Mouse (Mus musculus): Measurements from ENCODE around the gene 2010300C02Rik. TPM values are rescaled to one million over a fixed set of nuclear protein-coding genes. Genes with fewer than 3 reads are reported as not detected.

2010300C02Rik gene
- polyA plus RNA-seq, 1 experiment = 142 TPM

DNA sequence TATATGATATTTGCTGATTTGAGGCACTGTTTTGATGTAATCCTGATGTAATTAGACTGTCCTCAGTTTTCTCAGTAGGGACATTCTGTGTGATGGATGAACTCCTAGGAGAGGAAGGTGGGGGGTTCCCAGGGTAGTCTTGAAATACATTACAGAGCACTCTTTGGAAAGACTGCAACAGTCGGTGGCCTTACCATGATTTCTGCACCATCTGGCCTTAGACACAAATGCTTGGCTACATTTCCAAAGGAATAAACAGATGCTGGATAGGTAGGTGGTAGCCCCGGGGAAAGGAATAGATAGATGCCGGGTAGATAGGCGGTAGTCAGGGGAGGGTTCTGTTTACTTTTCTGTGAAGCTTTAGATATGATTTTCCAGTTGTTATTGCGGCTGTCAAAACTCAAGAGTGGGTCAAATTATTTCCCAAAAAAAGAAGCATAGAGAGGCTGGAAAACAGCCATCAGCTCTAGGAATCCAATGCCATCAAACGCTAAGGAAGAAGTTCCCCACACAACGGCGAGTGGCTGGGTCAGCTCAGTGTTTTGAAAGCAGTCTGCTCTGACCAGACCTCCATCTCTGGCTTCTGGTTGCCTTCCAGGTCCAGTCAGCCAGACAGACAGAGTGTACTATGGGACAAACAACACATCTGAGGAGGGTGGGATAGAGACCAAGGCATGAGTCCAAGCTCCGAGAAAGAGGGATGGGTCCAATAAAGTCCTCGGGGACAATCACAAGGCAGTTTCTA, 147.2 kb downstream of the 2010300C02Rik start:
- H3K27ac ChIP-seq (ENCODE audit: insufficient read depth, low read length) = no peak overlapping the region
- H3K4me3 ChIP-seq (ENCODE audit: insufficient read depth, low read length) = no peak overlapping the region
- TF ChIP-seq CTCF (IDR thresholded peaks at IDR 0.05; ENCODE audit: extremely low read depth, insufficient read depth, low read length) (no peak), POLR2A (IDR thresholded peaks at IDR 0.05; ENCODE audit: extremely low read depth, insufficient read depth, low read length) (no peak)
- no peaks in the 10 kb centered on the region for H3K4me1 ChIP-seq (ENCODE audit: control insufficient read depth, insufficient read depth, low read length)

DNA sequence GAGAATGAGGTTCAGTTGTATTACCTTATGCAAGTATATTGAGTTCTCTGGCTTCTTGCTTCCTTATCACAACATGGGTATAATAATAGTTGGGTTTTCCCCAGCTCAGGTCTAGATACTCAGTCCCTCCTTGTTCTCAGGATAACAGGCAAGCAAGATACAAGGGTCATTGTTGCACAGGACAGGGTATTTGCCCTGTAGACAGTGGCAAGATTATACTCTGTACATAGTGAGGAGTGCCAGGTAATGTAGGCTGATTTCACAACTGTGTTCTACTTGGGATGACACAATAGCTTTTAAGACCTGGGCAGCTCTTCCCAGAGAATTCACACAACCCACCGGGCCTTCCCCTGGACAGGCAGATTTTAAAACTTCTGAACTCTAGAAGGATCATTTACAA, 151.5 kb downstream of the 2010300C02Rik start:
- Histone ChIP-seq H3K4me1 (ENCODE audit: control insufficient read depth, insufficient read depth, low read length) (no peaks in the 10 kb centered on the region), H3K27ac (ENCODE audit: insufficient read depth, low read length) (no peak overlapping the region), H3K4me3 (ENCODE audit: insufficient read depth, low read length) (no peak overlapping the region)
- TF ChIP-seq POLR2A (IDR thresholded peaks at IDR 0.05; ENCODE audit: extremely low read depth, insufficient read depth, low read length) = no peak

DNA sequence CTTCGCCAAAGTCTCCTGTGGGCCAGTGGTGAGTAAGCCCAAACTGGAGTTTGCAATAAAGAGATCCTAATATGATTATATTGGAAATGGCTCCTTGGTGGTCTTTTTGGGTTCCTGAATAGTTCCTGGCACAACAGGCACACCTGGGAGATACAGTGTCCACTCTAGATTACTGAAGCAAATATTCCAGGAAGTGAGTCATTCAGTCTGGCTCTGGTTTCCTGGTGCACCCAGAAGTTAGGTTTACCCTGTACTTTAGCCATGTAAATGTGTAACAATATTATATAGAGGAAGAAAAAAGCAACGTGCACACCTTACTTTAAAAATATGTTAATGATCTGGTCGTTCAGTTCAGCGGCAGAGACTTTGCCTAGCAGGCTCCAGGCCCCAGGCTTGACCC, 153.1 kb downstream of the 2010300C02Rik start:
- no peak for TF ChIP-seq CTCF (IDR thresholded peaks at IDR 0.05; ENCODE audit: extremely low read depth, insufficient read depth, low read length)
- TF ChIP-seq POLR2A (IDR thresholded peaks at IDR 0.05; ENCODE audit: extremely low read depth, insufficient read depth, low read length) = no peak
- Histone ChIP-seq H3K27ac (ENCODE audit: insufficient read depth, low read length) (no peak overlapping the region), H3K4me1 (ENCODE audit: control insufficient read depth, insufficient read depth, low read length) (no peaks in the 10 kb centered on the region), H3K4me3 (ENCODE audit: insufficient read depth, low read length) (no peak overlapping the region)

DNA sequence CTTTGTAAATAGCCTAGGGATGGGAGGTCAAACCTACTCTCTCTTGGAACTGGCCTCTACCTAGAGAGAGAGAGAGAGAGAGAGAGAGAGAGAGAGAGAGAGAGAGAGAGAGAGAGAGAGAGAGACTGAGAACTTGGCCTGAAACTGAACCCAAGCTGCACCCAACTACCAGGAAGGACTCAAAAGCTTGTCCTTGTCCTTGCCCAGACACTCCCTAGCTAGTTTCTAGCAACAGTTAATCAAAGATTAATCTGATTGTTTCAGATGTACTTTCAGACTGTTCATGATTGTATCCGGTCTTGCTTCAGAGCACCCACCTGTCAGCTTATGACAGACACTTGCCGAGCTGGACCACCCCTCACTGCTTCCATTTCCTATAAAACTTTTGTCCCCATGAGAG, 153.5 kb downstream of the 2010300C02Rik start:
- Histone ChIP-seq H3K27ac (ENCODE audit: insufficient read depth, low read length) (no peak overlapping the region), H3K4me3 (ENCODE audit: insufficient read depth, low read length) (no peak overlapping the region), H3K4me1 (ENCODE audit: control insufficient read depth, insufficient read depth, low read length) (no peaks in the 10 kb centered on the region)
- TF ChIP-seq POLR2A (IDR thresholded peaks at IDR 0.05; ENCODE audit: extremely low read depth, insufficient read depth, low read length) (no peak), CTCF (IDR thresholded peaks at IDR 0.05; ENCODE audit: extremely low read depth, insufficient read depth, low read length) (no peak)

DNA sequence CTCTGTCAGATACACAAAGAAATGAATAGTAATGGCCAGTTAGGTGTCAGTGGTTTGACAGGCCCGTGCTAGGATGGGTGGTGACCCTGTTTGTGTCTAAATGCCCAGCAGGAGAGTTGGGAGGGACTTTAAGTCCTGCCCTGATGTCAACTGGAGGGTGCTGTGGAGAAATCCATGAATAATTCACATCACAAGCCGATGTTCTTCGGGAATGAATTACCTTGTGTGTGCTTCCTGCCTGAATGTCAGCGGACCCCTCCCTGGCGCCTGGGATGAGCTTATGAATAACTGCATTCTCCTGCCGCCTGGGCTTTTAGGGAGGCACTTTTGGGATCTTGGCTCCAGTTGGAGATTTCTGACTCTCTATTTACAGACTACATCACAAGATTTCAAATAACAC, 154.5 kb downstream of the 2010300C02Rik start:
- Histone ChIP-seq H3K4me1 (ENCODE audit: control insufficient read depth, insufficient read depth, low read length) (no peaks in the 10 kb centered on the region), H3K4me3 (ENCODE audit: insufficient read depth, low read length) (no peak overlapping the region), H3K27ac (ENCODE audit: insufficient read depth, low read length) (no peak overlapping the region)
- TF ChIP-seq POLR2A (IDR thresholded peaks at IDR 0.05; ENCODE audit: extremely low read depth, insufficient read depth, low read length) (no peak), CTCF (IDR thresholded peaks at IDR 0.05; ENCODE audit: extremely low read depth, insufficient read depth, low read length) (no peak)

DNA sequence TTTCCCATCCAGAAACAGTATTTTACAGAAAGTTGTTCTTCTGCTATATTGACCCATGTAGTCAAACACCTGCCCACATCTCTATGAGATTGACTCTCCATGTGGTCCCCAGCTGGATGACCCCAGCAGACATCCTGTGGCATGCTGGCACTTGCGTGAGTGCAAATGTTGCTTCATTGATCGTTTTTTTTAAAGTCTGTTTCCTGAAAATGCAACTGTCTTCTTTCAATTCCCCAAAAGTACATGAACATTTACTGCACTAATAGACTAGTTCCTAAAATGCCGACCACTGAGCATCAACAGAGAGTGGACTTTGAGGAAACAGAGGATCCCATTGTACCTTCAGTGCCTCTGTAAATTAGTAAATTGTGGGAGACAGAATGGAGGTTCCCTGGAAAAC, 157.9 kb downstream of the 2010300C02Rik start:
- Histone ChIP-seq H3K27ac (ENCODE audit: insufficient read depth, low read length) (no peak overlapping the region), H3K4me1 (ENCODE audit: control insufficient read depth, insufficient read depth, low read length) (no peaks in the 10 kb centered on the region), H3K4me3 (ENCODE audit: insufficient read depth, low read length) (no peak overlapping the region)
- TF ChIP-seq POLR2A (IDR thresholded peaks at IDR 0.05; ENCODE audit: extremely low read depth, insufficient read depth, low read length) (no peak), CTCF (IDR thresholded peaks at IDR 0.05; ENCODE audit: extremely low read depth, insufficient read depth, low read length) (no peak)

Other genes starting within 250 kb of the 2010300C02Rik start
- 16.6 and 17.0 TPM in 2 replicates for gene Mgat4a, start 179.1 kb downstream of the 2010300C02Rik start, polyA plus RNA-seq (2012; rRNA removed)
- gene Tsga10, start 146.3 kb upstream of the 2010300C02Rik start, polyA plus RNA-seq (2012; rRNA removed) = 13.2 and 14.0 TPM in 2 replicates
- 8.1 and 8.5 TPM in 2 replicates for gene Lipt1, start 151.7 kb upstream of the 2010300C02Rik start, polyA plus RNA-seq (2012; rRNA removed)
- gene Mitd1, start 170.3 kb upstream of the 2010300C02Rik start, polyA plus RNA-seq (2012; rRNA removed) = 15.6 and 16.9 TPM in 2 replicates
- gene Mrpl30, start 170.4 kb upstream of the 2010300C02Rik start, polyA plus RNA-seq (2012; rRNA removed) = 142 and 149 TPM in 2 replicates
- gene Lyg2, start 196.4 kb upstream of the 2010300C02Rik start, polyA plus RNA-seq (2012; rRNA removed) = 0.04 TPM in 2 replicates
- gene Lyg1, start 237.7 kb upstream of the 2010300C02Rik start, polyA plus RNA-seq (2012; rRNA removed) = not detected in 2 replicates